Mouse (Mus musculus): ENCODE measurements around the gene Selenom. TPM values are rescaled to one million over a fixed set of nuclear protein-coding genes. Genes with fewer than 3 reads are reported as not detected.
A peak's percentile ranks its signal among the peaks of the same experiment; 100 is the strongest.

The Selenom gene
- polyA plus RNA-seq, 1 experiment from 2014 or later: 160 TPM

GRCm38 (mm10) chr11:3489036-3489435 is 25.4 kb upstream of the Selenom start:
- no peak overlapping the region for H3K27ac ChIP-seq (ENCODE audit: low read length)
- H3K27me3 ChIP-seq (ENCODE audit: control insufficient read depth, insufficient read depth, low read length): no peaks in the 10 kb centered on the region
- no peak overlapping the region for H3K4me3 ChIP-seq (ENCODE audit: low read depth, low read length)
- H3K4me2 ChIP-seq (replicated peaks; ENCODE audit: low read depth, low read length): no peak overlapping the region
- H3K4me1 ChIP-seq (ENCODE audit: control insufficient read depth, insufficient read depth, low read length): no peaks in the 10 kb centered on the region
- no peaks in the 10 kb centered on the region for H3K9me3 ChIP-seq (ENCODE audit: control insufficient read depth, low read depth, low read length)
- 70% methylated on average over 5 of the region's 5 CpGs for WGBS
- no peak overlapping the region for H3K9ac ChIP-seq (replicated peaks; ENCODE audit: low read depth, low read length)
- H3K36me3 ChIP-seq (ENCODE audit: control insufficient read depth, insufficient read depth, low read length): no peaks in the 10 kb centered on the region
- ATAC-seq (ENCODE audit: insufficient number of reproducible peaks, insufficient read depth, low FRiP score, low read depth): no peak

GRCm38 (mm10) chr11:3492748-3493147 is 21.7 kb upstream of the Selenom start:
- no peak overlapping the region for H3K27ac ChIP-seq (ENCODE audit: low read length)
- no peak overlapping the region for H3K4me2 ChIP-seq (replicated peaks; ENCODE audit: low read depth, low read length)
- WGBS: 48% methylated on average over 4 of the region's 4 CpGs
- H3K4me1 ChIP-seq (ENCODE audit: control insufficient read depth, insufficient read depth, low read length): no peaks in the 10 kb centered on the region
- H3K27me3 ChIP-seq (ENCODE audit: control insufficient read depth, insufficient read depth, low read length): no peaks in the 10 kb centered on the region
- ATAC-seq (ENCODE audit: insufficient number of reproducible peaks, insufficient read depth, low FRiP score, low read depth): no peak
- no peaks in the 10 kb centered on the region for H3K9me3 ChIP-seq (ENCODE audit: control insufficient read depth, low read depth, low read length)
- no peak overlapping the region for H3K4me3 ChIP-seq (ENCODE audit: low read depth, low read length)
- no peaks in the 10 kb centered on the region for H3K36me3 ChIP-seq (ENCODE audit: control insufficient read depth, insufficient read depth, low read length)
- no peak overlapping the region for H3K9ac ChIP-seq (replicated peaks; ENCODE audit: low read depth, low read length)

- H3K27ac ChIP-seq (ENCODE audit: low read length): no peak overlapping the region
- no peaks in the 10 kb centered on the region for H3K9me3 ChIP-seq (ENCODE audit: control insufficient read depth, low read depth, low read length)
- H3K9ac ChIP-seq (replicated peaks; ENCODE audit: low read depth, low read length): no peak overlapping the region
- no peak overlapping the region for H3K4me3 ChIP-seq (ENCODE audit: low read depth, low read length)
- no peaks in the 10 kb centered on the region for H3K27me3 ChIP-seq (ENCODE audit: control insufficient read depth, insufficient read depth, low read length)
- no peaks in the 10 kb centered on the region for H3K4me1 ChIP-seq (ENCODE audit: control insufficient read depth, insufficient read depth, low read length)
- 78% methylated on average over 17 of the region's 17 CpGs for WGBS
- ATAC-seq (ENCODE audit: insufficient number of reproducible peaks, insufficient read depth, low FRiP score, low read depth): no peak; the same call in 1 of the 2 replicates
- no peak overlapping the region for H3K4me2 ChIP-seq (replicated peaks; ENCODE audit: low read depth, low read length)
- H3K36me3 ChIP-seq (ENCODE audit: control insufficient read depth, insufficient read depth, low read length): no peaks in the 10 kb centered on the region
Measured at GRCm38 (mm10) chr11:3494857-3495256, 19.6 kb upstream of the Selenom start.

- 89% methylated on average over 14 of the region's 14 CpGs for WGBS
- Histone ChIP-seq H3K27ac (ENCODE audit: low read length) (no peak overlapping the region), H3K36me3 (ENCODE audit: control insufficient read depth, insufficient read depth, low read length) (no peaks in the 10 kb centered on the region), H3K4me1 (ENCODE audit: control insufficient read depth, insufficient read depth, low read length) (no peaks in the 10 kb centered on the region), H3K9me3 (ENCODE audit: control insufficient read depth, low read depth, low read length) (no peaks in the 10 kb centered on the region), H3K4me2 (replicated peaks; ENCODE audit: low read depth, low read length) (no peak overlapping the region), H3K27me3 (ENCODE audit: control insufficient read depth, insufficient read depth, low read length) (no peaks in the 10 kb centered on the region), H3K4me3 (ENCODE audit: low read depth, low read length) (no peak overlapping the region), H3K9ac (replicated peaks; ENCODE audit: low read depth, low read length) (no peak overlapping the region)
- ATAC-seq (ENCODE audit: insufficient number of reproducible peaks, insufficient read depth, low FRiP score, low read depth): no peak
Measured at GRCm38 (mm10) chr11:3495496-3495895, 19.0 kb upstream of the Selenom start.

GRCm38 (mm10) chr11:3496756-3497155 is 17.7 kb upstream of the Selenom start:
- Histone ChIP-seq H3K36me3 (ENCODE audit: control insufficient read depth, insufficient read depth, low read length) (no peaks in the 10 kb centered on the region), H3K9me3 (ENCODE audit: control insufficient read depth, low read depth, low read length) (no peaks in the 10 kb centered on the region), H3K9ac (replicated peaks; ENCODE audit: low read depth, low read length) (no peak overlapping the region), H3K4me2 (replicated peaks; ENCODE audit: low read depth, low read length) (no peak overlapping the region), H3K27me3 (ENCODE audit: control insufficient read depth, insufficient read depth, low read length) (no peaks in the 10 kb centered on the region), H3K4me1 (ENCODE audit: control insufficient read depth, insufficient read depth, low read length) (no peaks in the 10 kb centered on the region), H3K27ac (ENCODE audit: low read length) (no peak overlapping the region), H3K4me3 (ENCODE audit: low read depth, low read length) (no peak overlapping the region)
- 49% methylated on average over 5 of the region's 5 CpGs for WGBS
- ATAC-seq (ENCODE audit: insufficient number of reproducible peaks, insufficient read depth, low FRiP score, low read depth): 0 out of 2 replicates have a peak, but pooled peaks have one; percentile 29

GRCm38 (mm10) chr11:3497296-3497695 is 17.2 kb upstream of the Selenom start:
- Histone ChIP-seq H3K27ac (ENCODE audit: low read length) (no peak overlapping the region), H3K9me3 (ENCODE audit: control insufficient read depth, low read depth, low read length) (no peaks in the 10 kb centered on the region), H3K4me2 (replicated peaks; ENCODE audit: low read depth, low read length) (no peak overlapping the region), H3K36me3 (ENCODE audit: control insufficient read depth, insufficient read depth, low read length) (no peaks in the 10 kb centered on the region), H3K27me3 (ENCODE audit: control insufficient read depth, insufficient read depth, low read length) (no peaks in the 10 kb centered on the region), H3K4me3 (ENCODE audit: low read depth, low read length) (no peak overlapping the region), H3K9ac (replicated peaks; ENCODE audit: low read depth, low read length) (no peak overlapping the region), H3K4me1 (ENCODE audit: control insufficient read depth, insufficient read depth, low read length) (no peaks in the 10 kb centered on the region)
- no peak for ATAC-seq (ENCODE audit: insufficient number of reproducible peaks, insufficient read depth, low FRiP score, low read depth)
- 89% methylated on average over 1 of the region's 1 CpGs for WGBS

GRCm38 (mm10) chr11:3502057-3502456 is 12.4 kb upstream of the Selenom start:
- H3K27me3 ChIP-seq (ENCODE audit: control insufficient read depth, insufficient read depth, low read length): no peaks in the 10 kb centered on the region
- no peak overlapping the region for H3K4me2 ChIP-seq (replicated peaks; ENCODE audit: low read depth, low read length)
- 69% methylated on average over 17 of the region's 17 CpGs for WGBS
- H3K9me3 ChIP-seq (ENCODE audit: control insufficient read depth, low read depth, low read length): no peaks in the 10 kb centered on the region
- no peaks in the 10 kb centered on the region for H3K4me1 ChIP-seq (ENCODE audit: control insufficient read depth, insufficient read depth, low read length)
- no peak overlapping the region for H3K4me3 ChIP-seq (ENCODE audit: low read depth, low read length)
- no peak overlapping the region for H3K27ac ChIP-seq (ENCODE audit: low read length)
- H3K36me3 ChIP-seq (ENCODE audit: control insufficient read depth, insufficient read depth, low read length): no peaks in the 10 kb centered on the region
- no peak for ATAC-seq (ENCODE audit: insufficient number of reproducible peaks, insufficient read depth, low FRiP score, low read depth)
- no peak overlapping the region for H3K9ac ChIP-seq (replicated peaks; ENCODE audit: low read depth, low read length)

- H3K9me3 ChIP-seq (ENCODE audit: control insufficient read depth, low read depth, low read length): no peaks in the 10 kb centered on the region
- H3K4me1 ChIP-seq (ENCODE audit: control insufficient read depth, insufficient read depth, low read length): no peaks in the 10 kb centered on the region
- H3K4me3 ChIP-seq (ENCODE audit: low read depth, low read length): no peak overlapping the region
- WGBS: 80% methylated on average over 18 of the region's 18 CpGs
- no peak overlapping the region for H3K9ac ChIP-seq (replicated peaks; ENCODE audit: low read depth, low read length)
- no peaks in the 10 kb centered on the region for H3K27me3 ChIP-seq (ENCODE audit: control insufficient read depth, insufficient read depth, low read length)
- H3K4me2 ChIP-seq (replicated peaks; ENCODE audit: low read depth, low read length): no peak overlapping the region
- no peaks in the 10 kb centered on the region for H3K36me3 ChIP-seq (ENCODE audit: control insufficient read depth, insufficient read depth, low read length)
- no peak for ATAC-seq (ENCODE audit: insufficient number of reproducible peaks, insufficient read depth, low FRiP score, low read depth)
- no peak overlapping the region for H3K27ac ChIP-seq (ENCODE audit: low read length)
Measured at GRCm38 (mm10) chr11:3502459-3503072, 11.9 kb upstream of the Selenom start.
